Mouse (Mus musculus): Measurements from ENCODE around the gene Tut7. TPM values are rescaled to one million over a fixed set of nuclear protein-coding genes. Genes with fewer than 3 reads are reported as not detected.
"Not testable (repeated sequence)": the region's sequence is repeated elsewhere in the genome, so short reads cannot be mapped to it uniquely, and the experiment has no call there.

Tut7 gene
- polyA plus RNA-seq, 1 experiment = 10.1 TPM

GRCm38 (mm10) chr13:59800077-59800476 is 22.9 kb downstream of the Tut7 start:
- no peaks in the 10 kb centered on the region for H3K27me3 ChIP-seq (ENCODE audit: control insufficient read depth, insufficient read depth, low read length)
- peaks cover 12% of the 10 kb centered on the region for H3K36me3 ChIP-seq (ENCODE audit: control insufficient read depth, insufficient read depth, low read length)
- H3K4me3 ChIP-seq (ENCODE audit: control insufficient read depth, low read depth, low read length) = no peak overlapping the region
- no peaks in the 10 kb centered on the region for H3K4me1 ChIP-seq (ENCODE audit: control insufficient read depth, insufficient read depth, low read length)
- no peak overlapping the region for H3K27ac ChIP-seq (ENCODE audit: control insufficient read depth, insufficient read depth, low read depth, low read length)
- TF ChIP-seq POLR2A (IDR thresholded peaks at IDR 0.05; ENCODE audit: control insufficient read depth, low read depth, low read length) (no peak), CTCF (IDR thresholded peaks at IDR 0.05; ENCODE audit: control insufficient read depth, insufficient read depth, insufficient replicate concordance, low read depth, low read length) (no peak)

GRCm38 (mm10) chr13:59798306-59798705 is 24.6 kb downstream of the Tut7 start:
- no peak overlapping the region for H3K27ac ChIP-seq (ENCODE audit: control insufficient read depth, insufficient read depth, low read depth, low read length)
- H3K4me3 ChIP-seq (ENCODE audit: control insufficient read depth, low read depth, low read length) = no peak overlapping the region
- H3K36me3 ChIP-seq (ENCODE audit: control insufficient read depth, insufficient read depth, low read length) = peaks cover 10% of the 10 kb centered on the region
- no peaks in the 10 kb centered on the region for H3K4me1 ChIP-seq (ENCODE audit: control insufficient read depth, insufficient read depth, low read length)
- no peaks in the 10 kb centered on the region for H3K27me3 ChIP-seq (ENCODE audit: control insufficient read depth, insufficient read depth, low read length)
- TF ChIP-seq POLR2A (IDR thresholded peaks at IDR 0.05; ENCODE audit: control insufficient read depth, low read depth, low read length) = no peak
- no peak for TF ChIP-seq CTCF (IDR thresholded peaks at IDR 0.05; ENCODE audit: control insufficient read depth, insufficient read depth, insufficient replicate concordance, low read depth, low read length)

GRCm38 (mm10) chr13:59796466-59796848 is 26.5 kb downstream of the Tut7 start:
- TF ChIP-seq POLR2A (IDR thresholded peaks at IDR 0.05; ENCODE audit: control insufficient read depth, low read depth, low read length) (no peak), CTCF (IDR thresholded peaks at IDR 0.05; ENCODE audit: control insufficient read depth, insufficient read depth, insufficient replicate concordance, low read depth, low read length) (no peak)
- Histone ChIP-seq H3K36me3 (ENCODE audit: control insufficient read depth, insufficient read depth, low read length) (peaks cover 7% of the 10 kb centered on the region), H3K27ac (ENCODE audit: control insufficient read depth, insufficient read depth, low read depth, low read length) (no peak overlapping the region)

GRCm38 (mm10) chr13:59795807-59796465 is 27.0 kb downstream of the Tut7 start:
- Histone ChIP-seq H3K4me1 (ENCODE audit: control insufficient read depth, insufficient read depth, low read length) (no peaks in the 10 kb centered on the region), H3K27me3 (ENCODE audit: control insufficient read depth, insufficient read depth, low read length) (no peaks in the 10 kb centered on the region), H3K36me3 (ENCODE audit: control insufficient read depth, insufficient read depth, low read length) (peaks cover 7% of the 10 kb centered on the region), H3K4me3 (ENCODE audit: control insufficient read depth, low read depth, low read length) (no peak overlapping the region), H3K27ac (ENCODE audit: control insufficient read depth, insufficient read depth, low read depth, low read length) (no peak overlapping the region)
- TF ChIP-seq CTCF (IDR thresholded peaks at IDR 0.05; ENCODE audit: control insufficient read depth, insufficient read depth, insufficient replicate concordance, low read depth, low read length) = no peak
- no peak for TF ChIP-seq POLR2A (IDR thresholded peaks at IDR 0.05; ENCODE audit: control insufficient read depth, low read depth, low read length)

More at GRCm38 (mm10) chr13:59796466-59796848, 26.5 kb downstream of the Tut7 start:
- no peaks in the 10 kb centered on the region for H3K27me3 ChIP-seq (ENCODE audit: control insufficient read depth, insufficient read depth, low read length)
- H3K4me3 ChIP-seq (ENCODE audit: control insufficient read depth, low read depth, low read length) = no peak overlapping the region
- no peaks in the 10 kb centered on the region for H3K4me1 ChIP-seq (ENCODE audit: control insufficient read depth, insufficient read depth, low read length)

GRCm38 (mm10) chr13:59794786-59795185 is 28.2 kb downstream of the Tut7 start:
- no peak overlapping the region for H3K4me3 ChIP-seq (ENCODE audit: control insufficient read depth, low read depth, low read length)
- TF ChIP-seq POLR2A (IDR thresholded peaks at IDR 0.05; ENCODE audit: control insufficient read depth, low read depth, low read length) = no peak
- peaks cover 7% of the 10 kb centered on the region for H3K36me3 ChIP-seq (ENCODE audit: control insufficient read depth, insufficient read depth, low read length)
- no peaks in the 10 kb centered on the region for H3K27me3 ChIP-seq (ENCODE audit: control insufficient read depth, insufficient read depth, low read length)
- no peak overlapping the region for H3K27ac ChIP-seq (ENCODE audit: control insufficient read depth, insufficient read depth, low read depth, low read length)
- H3K4me1 ChIP-seq (ENCODE audit: control insufficient read depth, insufficient read depth, low read length) = no peaks in the 10 kb centered on the region

GRCm38 (mm10) chr13:59782145-59782544 is 40.8 kb downstream of the Tut7 start, which contains the start of gene Gm49354:
Gene Gm49354, minus strand, starts transcription at chr13:59782245.
- Histone ChIP-seq H3K27ac (ENCODE audit: control insufficient read depth, insufficient read depth, low read depth, low read length) (no peak within 1 kb of the TSS), H3K4me1 (ENCODE audit: control insufficient read depth, insufficient read depth, low read length) (no peaks in the 10 kb centered on the region), H3K27me3 (ENCODE audit: control insufficient read depth, insufficient read depth, low read length) (no peaks in the 10 kb centered on the region), H3K36me3 (ENCODE audit: control insufficient read depth, insufficient read depth, low read length) (peaks cover 2% of the 10 kb centered on the region), H3K4me3 (ENCODE audit: control insufficient read depth, low read depth, low read length) (no peak within 1 kb of the TSS)
- no peak for TF ChIP-seq POLR2A (IDR thresholded peaks at IDR 0.05; ENCODE audit: control insufficient read depth, low read depth, low read length)
- TF ChIP-seq CTCF (IDR thresholded peaks at IDR 0.05; ENCODE audit: control insufficient read depth, insufficient read depth, insufficient replicate concordance, low read depth, low read length) = no peak

- not testable (repeated sequence) for H3K4me3 ChIP-seq (ENCODE audit: control insufficient read depth, low read depth, low read length); H3K36me3 ChIP-seq (ENCODE audit: control insufficient read depth, insufficient read depth, low read length); H3K27me3 ChIP-seq (ENCODE audit: control insufficient read depth, insufficient read depth, low read length); H3K27ac ChIP-seq (ENCODE audit: control insufficient read depth, insufficient read depth, low read depth, low read length); H3K4me1 ChIP-seq (ENCODE audit: control insufficient read depth, insufficient read depth, low read length)
Observed at GRCm38 (mm10) chr13:59779744-59780264, 43.1 kb downstream of the Tut7 start.

GRCm38 (mm10) chr13:59779213-59779612 is 43.7 kb downstream of the Tut7 start:
- H3K27ac ChIP-seq (ENCODE audit: control insufficient read depth, insufficient read depth, low read depth, low read length) = no peak overlapping the region
- no peak overlapping the region for H3K4me3 ChIP-seq (ENCODE audit: control insufficient read depth, low read depth, low read length)
- H3K36me3 ChIP-seq (ENCODE audit: control insufficient read depth, insufficient read depth, low read length) = peaks cover 1% of the 10 kb centered on the region
- no peaks in the 10 kb centered on the region for H3K4me1 ChIP-seq (ENCODE audit: control insufficient read depth, insufficient read depth, low read length)
- no peaks in the 10 kb centered on the region for H3K27me3 ChIP-seq (ENCODE audit: control insufficient read depth, insufficient read depth, low read length)
- TF ChIP-seq CTCF (IDR thresholded peaks at IDR 0.05; ENCODE audit: control insufficient read depth, insufficient read depth, insufficient replicate concordance, low read depth, low read length) (no peak), POLR2A (IDR thresholded peaks at IDR 0.05; ENCODE audit: control insufficient read depth, low read depth, low read length) (no peak)

Measured in testis, adult 2 months (tissue).